Mouse (Mus musculus) right cerebral cortex, postnatal 14 days (tissue): ENCODE results near the gene Ncdn.
A peak's percentile ranks its signal among the peaks of the same experiment; 100 is the strongest.

Experiments
- DNase-seq: peaks from one replicate; pipeline ENCODE4 v3.0.0; 2022

Ncdn gene

GRCm38 (mm10) chr4:126753268-126754230 is at the start of gene Ncdn, which contains the start of gene AU040320:
Gene Ncdn (minus strand): TSS chr4:126753438.
Gene AU040320 (plus strand): TSS chr4:126753544.
- DNase-seq = peak; percentile 97

- DNase-seq = no peak
Observed at GRCm38 (mm10) chr4:126802174-126802573, 48.9 kb upstream of the Ncdn start.

GRCm38 (mm10) chr4:126792341-126793102 is 39.3 kb upstream of the Ncdn start:
- DNase-seq = no peak

- peak; percentile 39 for DNase-seq
Observed at GRCm38 (mm10) chr4:126782996-126783395, 29.8 kb upstream of the Ncdn start.

GRCm38 (mm10) chr4:126782512-126782911 is 29.3 kb upstream of the Ncdn start:
- DNase-seq = peak; percentile 36

- DNase-seq = no peak
Observed at GRCm38 (mm10) chr4:126781871-126782270, 28.6 kb upstream of the Ncdn start.

- DNase-seq = no peak
Observed at GRCm38 (mm10) chr4:126779826-126780775, 26.9 kb upstream of the Ncdn start.

GRCm38 (mm10) chr4:126779148-126779581 is 25.9 kb upstream of the Ncdn start:
- DNase-seq = no peak

GRCm38 (mm10) chr4:126775182-126775581 is 21.9 kb upstream of the Ncdn start:
- no peak for DNase-seq

GRCm38 (mm10) chr4:126773871-126774270 is 20.6 kb upstream of the Ncdn start:
- no peak for DNase-seq

GRCm38 (mm10) chr4:126770831-126771230 is 17.6 kb upstream of the Ncdn start:
- no peak for DNase-seq

- no peak for DNase-seq
Observed at GRCm38 (mm10) chr4:126769800-126770563, 16.7 kb upstream of the Ncdn start.

GRCm38 (mm10) chr4:126763483-126763882 is 10.2 kb upstream of the Ncdn start:
- no peak for DNase-seq

GRCm38 (mm10) chr4:126762586-126763359 is 9.5 kb upstream of the Ncdn start:
- no peak for DNase-seq

GRCm38 (mm10) chr4:126759435-126759834 is 6.2 kb upstream of the Ncdn start:
- no peak for DNase-seq

- DNase-seq = no peak
Observed at GRCm38 (mm10) chr4:126758299-126758698, 5.1 kb upstream of the Ncdn start.

GRCm38 (mm10) chr4:126756766-126757165 is 3.5 kb upstream of the Ncdn start:
- DNase-seq = no peak

GRCm38 (mm10) chr4:126754736-126755374 is 1.6 kb upstream of the Ncdn start:
- no peak for DNase-seq

- no peak for DNase-seq
Observed at GRCm38 (mm10) chr4:126754231-126754611, 983 bp upstream of the Ncdn start.

GRCm38 (mm10) chr4:126752608-126753141 is 563 bp downstream of the Ncdn start:
- DNase-seq = no peak
